Mouse (Mus musculus): ENCODE results near the gene Msmp. TPM values are rescaled to one million over a fixed set of nuclear protein-coding genes. Genes with fewer than 3 reads are reported as not detected.
"Not testable (repeated sequence)": the region's sequence is repeated elsewhere in the genome, so short reads cannot be mapped to it uniquely, and the experiment has no call there.

Msmp gene
- polyA plus RNA-seq, 1 experiment from 2014 or later: not detected

DNA sequence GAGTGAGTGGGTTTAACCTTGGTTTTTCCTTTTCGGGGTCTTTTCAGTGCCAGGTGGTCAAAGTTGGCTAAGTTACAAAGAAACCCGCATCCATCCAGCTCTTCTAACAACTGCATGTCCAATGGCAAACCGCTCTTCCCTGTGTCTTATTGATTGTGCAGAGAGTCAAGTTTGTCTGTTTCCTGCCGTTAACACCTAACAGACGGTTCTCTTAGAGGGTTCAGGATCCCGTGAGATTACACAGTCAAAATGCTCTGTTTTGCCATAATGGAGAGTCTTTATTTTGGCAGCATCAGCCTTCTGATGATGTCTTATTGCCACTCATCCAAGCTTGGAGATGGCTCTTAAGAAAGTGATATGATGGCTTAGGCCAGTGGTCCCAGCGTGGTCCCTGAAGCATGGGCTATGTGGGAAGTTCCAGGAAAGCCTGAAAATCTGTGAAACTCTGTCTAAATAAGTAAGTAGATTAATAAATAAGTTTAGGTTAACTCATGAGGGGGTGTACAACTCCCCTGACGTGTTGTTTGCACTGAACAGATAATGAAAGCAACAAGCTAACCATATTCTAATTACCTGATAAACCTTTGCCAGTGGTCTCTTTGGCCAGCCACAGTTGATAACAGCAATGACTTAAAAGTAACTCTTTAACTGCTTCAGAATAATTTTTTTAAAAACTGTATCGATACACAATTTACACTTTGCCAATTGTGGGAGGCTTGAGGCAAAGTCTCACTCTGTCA lies 16.1 kb upstream of the Msmp start:
- Histone ChIP-seq H3K4me2 (ENCODE audit: low read length) (no peak overlapping the region), H3K9me3 (ENCODE audit: control insufficient read depth, low read length) (no peaks in the 10 kb centered on the region), H3K36me3 (ENCODE audit: control insufficient read depth, insufficient read depth, low read length) (no peaks in the 10 kb centered on the region), H3K27ac (replicated peaks in 1 of 2; ENCODE audit: control insufficient read depth in 1 of 2, insufficient read depth in 1 of 2, low read depth in 2 of 2, low read length in 2 of 2) (no peak overlapping the region), H3K4me1 (ENCODE audit: control insufficient read depth in 2 of 2, insufficient read depth in 2 of 2, low read length in 2 of 2) (peaks cover 7% of the 10 kb centered on the region in 2 experiments; a peak in 3 of 4 replicates), H3K27me3 (ENCODE audit: control insufficient read depth, insufficient read depth, low read length) (no peaks in the 10 kb centered on the region), H3K4me3 (ENCODE audit: control insufficient read depth in 1 of 2, insufficient read depth in 1 of 2, low read depth in 1 of 2, low read length in 2 of 2) (no peak overlapping the region), H3K9ac (ENCODE audit: low read length) (no peak overlapping the region)
- WGBS: 75% methylated on average over 9 of the region's 9 CpGs
- no peak for ATAC-seq (ENCODE audit: insufficient number of reproducible peaks, insufficient read depth, low FRiP score, low read depth)

DNA sequence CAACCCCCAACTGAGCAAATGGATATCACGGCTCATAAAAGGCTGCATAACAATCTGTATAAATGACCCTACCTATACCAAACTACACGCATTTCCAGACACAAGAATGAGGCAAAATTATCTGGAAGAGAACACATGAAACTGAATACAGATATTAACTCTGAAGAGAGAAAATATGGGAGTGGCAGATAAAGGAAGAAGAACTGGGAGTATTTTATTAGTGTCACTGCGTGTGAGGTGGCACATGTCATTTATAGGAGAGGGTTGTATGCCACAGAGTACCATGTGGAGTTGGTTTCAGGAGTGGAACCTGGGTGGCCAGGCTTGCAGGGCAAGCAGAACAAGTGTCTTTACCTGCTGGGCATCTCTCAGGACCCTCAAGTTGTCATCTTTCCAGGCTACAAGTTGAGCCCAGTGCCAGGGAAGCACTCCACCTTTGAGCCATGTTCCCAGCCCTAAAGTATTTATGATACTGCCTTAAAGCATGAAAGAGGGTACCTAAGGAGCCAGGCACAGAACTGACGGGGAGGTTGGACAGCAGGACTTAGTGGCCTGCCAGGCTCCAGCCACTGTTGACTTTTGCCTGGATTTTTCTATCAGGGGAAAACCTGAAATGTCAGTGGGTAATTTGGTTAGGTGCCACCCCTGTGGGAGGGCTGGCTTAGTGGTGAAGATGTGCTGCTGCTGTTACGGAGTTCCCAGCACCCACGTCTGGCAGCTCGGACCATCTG lies 14.5 kb upstream of the Msmp start:
- Histone ChIP-seq H3K4me1 (ENCODE audit: control insufficient read depth in 2 of 2, insufficient read depth in 2 of 2, low read length in 2 of 2) (no peaks in the 10 kb centered on the region), H3K9ac (ENCODE audit: low read length) (no peak overlapping the region), H3K9me3 (ENCODE audit: control insufficient read depth, low read length) (no peaks in the 10 kb centered on the region), H3K27ac (replicated peaks in 1 of 2; ENCODE audit: control insufficient read depth in 1 of 2, insufficient read depth in 1 of 2, low read depth in 2 of 2, low read length in 2 of 2) (no peak overlapping the region), H3K4me2 (ENCODE audit: low read length) (no peak overlapping the region), H3K4me3 (ENCODE audit: control insufficient read depth in 1 of 2, insufficient read depth in 1 of 2, low read depth in 1 of 2, low read length in 2 of 2) (no peak overlapping the region), H3K36me3 (ENCODE audit: control insufficient read depth, insufficient read depth, low read length) (no peaks in the 10 kb centered on the region), H3K27me3 (ENCODE audit: control insufficient read depth, insufficient read depth, low read length) (no peaks in the 10 kb centered on the region)
- no peak for ATAC-seq (ENCODE audit: insufficient number of reproducible peaks, insufficient read depth, low FRiP score, low read depth)
- WGBS: 84% methylated on average over 7 of the region's 7 CpGs

DNA sequence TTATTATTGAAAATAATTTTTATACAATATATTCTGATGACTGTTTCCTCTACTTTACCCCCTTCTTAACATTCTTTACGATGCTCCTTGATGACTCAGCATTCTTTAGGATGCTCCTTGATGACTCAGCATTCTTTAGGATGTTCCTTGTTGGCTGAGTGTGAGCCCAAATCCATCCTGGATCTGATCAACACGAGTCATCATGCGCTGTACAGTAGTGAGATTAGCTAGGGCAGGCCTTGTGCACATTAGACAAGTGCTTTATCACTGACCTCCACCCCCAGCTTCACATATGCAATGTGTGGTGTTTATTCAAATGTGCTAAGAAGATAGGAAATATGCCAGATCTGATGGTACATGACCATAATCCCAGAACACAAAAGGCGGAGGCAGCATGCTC lies 13.9 kb upstream of the Msmp start:
- Histone ChIP-seq H3K9me3 (ENCODE audit: control insufficient read depth, low read length) (no peaks in the 10 kb centered on the region), H3K4me1 (ENCODE audit: control insufficient read depth in 2 of 2, insufficient read depth in 2 of 2, low read length in 2 of 2) (no peaks in the 10 kb centered on the region), H3K4me2 (ENCODE audit: low read length) (no peak overlapping the region), H3K9ac (ENCODE audit: low read length) (no peak overlapping the region), H3K27me3 (ENCODE audit: control insufficient read depth, insufficient read depth, low read length) (no peaks in the 10 kb centered on the region), H3K27ac (replicated peaks in 1 of 2; ENCODE audit: control insufficient read depth in 1 of 2, insufficient read depth in 1 of 2, low read depth in 2 of 2, low read length in 2 of 2) (no peak overlapping the region), H3K4me3 (ENCODE audit: control insufficient read depth in 1 of 2, insufficient read depth in 1 of 2, low read depth in 1 of 2, low read length in 2 of 2) (no peak overlapping the region), H3K36me3 (ENCODE audit: control insufficient read depth, insufficient read depth, low read length) (no peaks in the 10 kb centered on the region)
- ATAC-seq (ENCODE audit: insufficient number of reproducible peaks, insufficient read depth, low FRiP score, low read depth): no peak
- 74% methylated on average over 4 of the region's 4 CpGs for WGBS

DNA sequence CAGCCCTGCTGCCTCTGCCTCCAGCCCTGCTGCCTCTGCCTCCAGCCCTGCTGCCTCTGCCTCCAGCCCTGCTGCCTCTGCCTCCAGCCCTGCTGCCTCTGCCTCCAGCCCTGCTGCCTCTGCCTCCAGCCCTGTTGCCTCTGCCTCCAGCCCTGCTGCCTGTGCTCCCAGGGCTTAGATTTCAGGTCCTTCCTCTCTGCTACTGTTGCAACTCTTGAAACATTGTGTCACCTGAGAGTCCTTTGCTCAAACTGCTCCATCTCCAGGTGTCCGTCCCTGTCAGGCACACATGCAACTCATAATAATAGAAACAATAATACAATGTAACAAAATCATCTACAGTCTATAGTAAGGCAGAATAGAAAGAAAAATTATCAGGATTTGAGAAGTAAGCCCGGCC lies 12.3 kb upstream of the Msmp start:
- ATAC-seq (ENCODE audit: insufficient number of reproducible peaks, insufficient read depth, low FRiP score, low read depth); H3K27me3 ChIP-seq (ENCODE audit: control insufficient read depth, insufficient read depth, low read length); H3K4me1 ChIP-seq (ENCODE audit: control insufficient read depth in 2 of 2, insufficient read depth in 2 of 2, low read length in 2 of 2); H3K4me3 ChIP-seq (ENCODE audit: control insufficient read depth in 1 of 2, insufficient read depth in 1 of 2, low read depth in 1 of 2, low read length in 2 of 2); H3K36me3 ChIP-seq (ENCODE audit: control insufficient read depth, insufficient read depth, low read length); H3K27ac ChIP-seq (replicated peaks in 1 of 2; ENCODE audit: control insufficient read depth in 1 of 2, insufficient read depth in 1 of 2, low read depth in 2 of 2, low read length in 2 of 2); H3K9me3 ChIP-seq (ENCODE audit: control insufficient read depth, low read length); H3K9ac ChIP-seq (ENCODE audit: low read length); H3K4me2 ChIP-seq (ENCODE audit: low read length): not testable (repeated sequence)
- 81% methylated on average over 2 of the region's 2 CpGs for WGBS

DNA sequence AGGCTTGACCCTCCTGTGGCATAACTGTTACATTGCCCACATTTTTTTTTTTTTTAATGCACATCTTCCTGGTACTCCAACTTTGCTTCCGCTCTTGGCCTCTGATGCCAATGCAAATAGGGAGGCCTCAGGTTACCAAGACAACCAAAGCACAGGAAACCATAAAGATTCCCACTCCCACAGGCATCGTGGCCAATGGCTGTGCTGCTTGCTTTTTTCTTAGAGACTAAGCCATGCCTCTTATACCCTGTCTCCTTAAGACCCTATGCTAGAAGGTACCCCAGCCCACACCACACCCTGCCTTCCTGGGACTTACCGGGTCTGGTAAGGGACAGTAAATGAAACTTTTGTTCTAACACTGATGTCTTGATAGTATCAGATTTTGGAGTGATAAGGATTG lies 9.2 kb upstream of the Msmp start:
- 64% methylated on average over 3 of the region's 3 CpGs for WGBS
- no peak overlapping the region for H3K9ac ChIP-seq (ENCODE audit: low read length)
- 0 out of 4 replicates have a peak, but pooled peaks cover 0 to under 1% of the 10 kb centered on the region in 2 experiments for H3K4me1 ChIP-seq (ENCODE audit: control insufficient read depth in 2 of 2, insufficient read depth in 2 of 2, low read length in 2 of 2)
- H3K4me3 ChIP-seq (ENCODE audit: control insufficient read depth in 1 of 2, insufficient read depth in 1 of 2, low read depth in 1 of 2, low read length in 2 of 2): no peak overlapping the region
- H3K27me3 ChIP-seq (ENCODE audit: control insufficient read depth, insufficient read depth, low read length): no peaks in the 10 kb centered on the region
- no peaks in the 10 kb centered on the region for H3K9me3 ChIP-seq (ENCODE audit: control insufficient read depth, low read length)
- H3K27ac ChIP-seq (replicated peaks in 1 of 2; ENCODE audit: control insufficient read depth in 1 of 2, insufficient read depth in 1 of 2, low read depth in 2 of 2, low read length in 2 of 2): no peak overlapping the region
- H3K4me2 ChIP-seq (ENCODE audit: low read length): no peak overlapping the region
- no peak for ATAC-seq (ENCODE audit: insufficient number of reproducible peaks, insufficient read depth, low FRiP score, low read depth)
- H3K36me3 ChIP-seq (ENCODE audit: control insufficient read depth, insufficient read depth, low read length): no peaks in the 10 kb centered on the region

DNA sequence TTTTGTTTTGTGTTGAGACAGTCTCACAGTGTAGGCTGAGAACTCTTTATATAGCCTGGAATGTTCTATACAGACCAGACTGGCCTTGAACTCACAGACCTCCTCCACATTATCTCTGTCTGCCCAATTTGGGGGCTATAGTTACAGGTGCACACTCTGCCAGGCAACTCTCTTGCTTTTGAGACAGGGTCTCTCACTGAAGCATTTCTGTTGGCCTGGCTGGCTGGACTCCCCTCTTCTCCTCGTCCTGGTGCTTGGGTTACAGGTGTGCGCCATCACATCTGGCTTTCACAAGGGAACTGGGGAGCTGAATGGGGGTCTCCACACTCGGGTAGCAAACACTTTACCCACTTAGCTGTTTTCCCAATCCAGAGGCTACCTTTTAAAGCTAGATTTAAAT lies 7.7 kb upstream of the Msmp start:
- H3K27me3 ChIP-seq (ENCODE audit: control insufficient read depth, insufficient read depth, low read length): no peaks in the 10 kb centered on the region
- no peaks in the 10 kb centered on the region for H3K36me3 ChIP-seq (ENCODE audit: control insufficient read depth, insufficient read depth, low read length)
- H3K4me1 ChIP-seq (ENCODE audit: control insufficient read depth in 2 of 2, insufficient read depth in 2 of 2, low read length in 2 of 2): peaks cover 7 to 8% of the 10 kb centered on the region in 2 experiments
- no peak overlapping the region for H3K27ac ChIP-seq (replicated peaks in 1 of 2; ENCODE audit: control insufficient read depth in 1 of 2, insufficient read depth in 1 of 2, low read depth in 2 of 2, low read length in 2 of 2)
- ATAC-seq (ENCODE audit: insufficient number of reproducible peaks, insufficient read depth, low FRiP score, low read depth): no peak
- 73% methylated on average over 3 of the region's 3 CpGs for WGBS
- no peak overlapping the region for H3K4me3 ChIP-seq (ENCODE audit: control insufficient read depth in 1 of 2, insufficient read depth in 1 of 2, low read depth in 1 of 2, low read length in 2 of 2)
- no peak overlapping the region for H3K4me2 ChIP-seq (ENCODE audit: low read length)
- no peak overlapping the region for H3K9ac ChIP-seq (ENCODE audit: low read length)
- no peaks in the 10 kb centered on the region for H3K9me3 ChIP-seq (ENCODE audit: control insufficient read depth, low read length)

DNA sequence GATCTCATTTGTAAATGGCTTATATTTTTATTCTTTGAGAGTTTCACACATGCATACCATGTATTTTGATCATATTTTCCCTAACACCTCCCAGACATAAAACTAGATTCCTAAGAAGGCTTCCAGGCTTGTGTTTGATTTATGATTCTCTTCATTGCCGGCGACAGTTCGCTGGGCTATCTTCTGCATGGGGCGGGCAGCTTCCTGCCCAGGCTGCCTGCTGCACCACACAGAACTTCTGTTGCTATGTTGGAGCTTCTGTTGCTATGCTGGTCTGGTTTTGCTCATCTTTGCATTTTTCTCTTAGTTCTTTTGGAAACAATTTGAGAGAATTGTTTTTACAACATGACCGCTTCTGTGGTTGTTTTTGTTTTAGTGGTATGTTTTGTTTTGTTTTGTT lies 7.2 kb upstream of the Msmp start:
- Histone ChIP-seq H3K4me2 (ENCODE audit: low read length) (no peak overlapping the region), H3K36me3 (ENCODE audit: control insufficient read depth, insufficient read depth, low read length) (no peaks in the 10 kb centered on the region), H3K27ac (replicated peaks in 1 of 2; ENCODE audit: control insufficient read depth in 1 of 2, insufficient read depth in 1 of 2, low read depth in 2 of 2, low read length in 2 of 2) (no peak overlapping the region), H3K9ac (ENCODE audit: low read length) (no peak overlapping the region), H3K4me1 (ENCODE audit: control insufficient read depth in 2 of 2, insufficient read depth in 2 of 2, low read length in 2 of 2) (peaks cover 7 to 8% of the 10 kb centered on the region in 2 experiments), H3K9me3 (ENCODE audit: control insufficient read depth, low read length) (no peaks in the 10 kb centered on the region), H3K27me3 (ENCODE audit: control insufficient read depth, insufficient read depth, low read length) (no peaks in the 10 kb centered on the region), H3K4me3 (ENCODE audit: control insufficient read depth in 1 of 2, insufficient read depth in 1 of 2, low read depth in 1 of 2, low read length in 2 of 2) (no peak overlapping the region)
- ATAC-seq (ENCODE audit: insufficient number of reproducible peaks, insufficient read depth, low FRiP score, low read depth): no peak
- 62% methylated on average over 5 of the region's 5 CpGs for WGBS

Data from heart, embryonic 14.5 days (tissue).